Mouse (Mus musculus) lung, adult 2 months (tissue): Measurements from ENCODE around the gene Allc.

Source experiments
- CTCF ChIP-seq: fragments of 200-500 bp; IDR thresholded peaks from 2 replicates; pipeline ENCODE4 v1.5.1; 2011; ENCODE audit warnings: mild to moderate bottlenecking, low read length, control low read depth; ENCODE audit not compliant: insufficient read depth
- POLR2A ChIP-seq: fragments of 200-500 bp; IDR thresholded peaks from 2 replicates; pipeline ENCODE4 v1.6.1; 2011; ENCODE audit warnings: low read depth, mild to moderate bottlenecking, control low read depth, low read length, borderline replicate concordance; ENCODE audit errors: extremely low read depth

- no peak for TF ChIP-seq CTCF
- TF ChIP-seq POLR2A, result no peak
Measured at GRCm38 (mm10) chr12:28590428-28590827, 8.1 kb upstream of the Allc start.
